Mouse (Mus musculus) MEL (cell line): Measurements from ENCODE around the gene Kcnq4. TPM values are rescaled to one million over a fixed set of nuclear protein-coding genes. Genes with fewer than 3 reads are reported as not detected.

Source experiments
- DNase-seq: peaks from one replicate; pipeline ENCODE4 v3.0.0; 2011; ENCODE audit warnings: low read depth, low spot score
- H3K27ac ChIP-seq: 2 replicates; pipeline ENCODE4 v1.5.1; 2012; ENCODE audit warnings: low read depth, mild to moderate bottlenecking, control low read depth, low read length, moderate library complexity; ENCODE audit not compliant: control insufficient read depth
- H3K27me3 ChIP-seq, 2 experiments: fragments of 150-350 bp in 1 of 2; sonication (generic) in 1 of 2; 2 replicates each; pipeline ENCODE4 v1.6.1; 2012; ENCODE audit warnings: low read length in 2 of 2, mild to moderate bottlenecking in 2 of 2, improper control_type of control experiment in 1 of 2, moderate library complexity in 1 of 2; ENCODE audit not compliant: insufficient read depth in 2 of 2, control insufficient read depth in 1 of 2
- H3K36me3 ChIP-seq, 2 experiments: 2 replicates each; pipeline ENCODE4 v1.6.1; 2012 to 2014; ENCODE audit warnings: low read length in 2 of 2, improper control_type of control experiment in 1 of 2, inconsistent platforms in 1 of 2, mild to moderate bottlenecking in 1 of 2; ENCODE audit not compliant: insufficient read depth in 2 of 2, control insufficient read depth in 1 of 2
- H3K4me1 ChIP-seq, 2 experiments: fragments of 150-350 bp in 1 of 2; sonication (generic) in 1 of 2; 2 replicates each; pipeline ENCODE4 v1.6.1; 2012; ENCODE audit warnings: low read length in 2 of 2, improper control_type of control experiment in 1 of 2, mild to moderate bottlenecking in 1 of 2; ENCODE audit not compliant: insufficient read depth in 2 of 2, control insufficient read depth in 1 of 2
- H3K4me3 ChIP-seq, 2 experiments: fragments of 150-350 bp in 1 of 2; sonication (generic) in 1 of 2; 2 replicates each; pipeline ENCODE4 v1.5.1; 2012; ENCODE audit warnings: low read depth in 2 of 2, low read length in 2 of 2, mild to moderate bottlenecking in 2 of 2, moderate library complexity in 2 of 2, control low read depth in 1 of 2, improper control_type of control experiment in 1 of 2; ENCODE audit not compliant: control insufficient read depth in 1 of 2, insufficient read depth in 1 of 2
- H3K79me2 ChIP-seq: 2 replicates; pipeline ENCODE4 v1.6.1; 2012; ENCODE audit warnings: mild to moderate bottlenecking, low read length, moderate library complexity; ENCODE audit not compliant: control insufficient read depth, poor library complexity, insufficient read depth
- H3K9ac ChIP-seq: 2 replicates; pipeline ENCODE4 v1.6.1; 2012; ENCODE audit warnings: low read depth, mild to moderate bottlenecking, control low read depth, low read length, moderate library complexity; ENCODE audit not compliant: control insufficient read depth, poor library complexity, severe bottlenecking
- H3K9me3 ChIP-seq: fragments of 150-350 bp; sonication (generic); replicated peaks from 2 replicates; pipeline ENCODE4 v1.6.1; 2012; ENCODE audit warnings: mild to moderate bottlenecking, low read length, improper control_type of control experiment, moderate library complexity; ENCODE audit not compliant: insufficient read depth
- CHD1 ChIP-seq: IDR thresholded peaks from 2 replicates; pipeline ENCODE4 v1.6.1; 2012; ENCODE audit warnings: low read depth, mild to moderate bottlenecking, inconsistent platforms, low read length, improper control_type of control experiment
- CHD2 ChIP-seq: IDR thresholded peaks from 2 replicates; pipeline ENCODE4 v1.6.1; 2011; ENCODE audit warnings: low read length, improper control_type of control experiment
- CTCF ChIP-seq, 3 experiments: IDR thresholded peaks in 2 of 3; conservative IDR thresholded peaks in 1 of 3; 2 replicates each; pipeline ENCODE4 v1.5.1; 2011 to 2012; ENCODE audit warnings: low read length in 3 of 3, low read depth in 2 of 3, mild to moderate bottlenecking in 2 of 3, improper control_type of control experiment in 1 of 3, inconsistent platforms in 1 of 3, mixed read lengths in 1 of 3, moderate library complexity in 1 of 3; ENCODE audit not compliant: control insufficient read depth in 1 of 3, insufficient read depth in 1 of 3, poor library complexity in 1 of 3, severe bottlenecking in 1 of 3
- ELF1 ChIP-seq: IDR thresholded peaks from 2 replicates; pipeline ENCODE4 v1.6.1; 2014; ENCODE audit warnings: low read depth, mild to moderate bottlenecking, inconsistent platforms, low read length, improper control_type of control experiment, moderate library complexity
- EP300 ChIP-seq, 2 experiments: IDR thresholded peaks; 2 replicates each; pipeline ENCODE4 v1.6.1; 2011; ENCODE audit warnings: improper control_type of control experiment in 2 of 2, low read length in 2 of 2, low read depth in 1 of 2, mild to moderate bottlenecking in 1 of 2
- ETS1 ChIP-seq: IDR thresholded peaks from 2 replicates; pipeline ENCODE4 v1.6.1; 2012; ENCODE audit warnings: low read depth, mild to moderate bottlenecking, inconsistent platforms, low read length, improper control_type of control experiment, moderate library complexity
- HCFC1 ChIP-seq: IDR thresholded peaks from 2 replicates; pipeline ENCODE4 v1.6.1; 2012; ENCODE audit warnings: low read depth, mild to moderate bottlenecking, inconsistent platforms, low read length, improper control_type of control experiment, moderate library complexity
- JUND ChIP-seq: IDR thresholded peaks from 2 replicates; pipeline ENCODE4 v1.6.1; 2011; ENCODE audit warnings: low read depth, mild to moderate bottlenecking, improper control_type of control experiment, low read length
- KAT2A ChIP-seq: conservative IDR thresholded peaks from 2 replicates; pipeline ENCODE4 v1.6.1; 2012; ENCODE audit warnings: low read depth, low read length, improper control_type of control experiment, inconsistent platforms
- MAX ChIP-seq: IDR thresholded peaks from 2 replicates; pipeline ENCODE4 v1.6.1; 2011; ENCODE audit warnings: low read length, improper control_type of control experiment
- MAZ ChIP-seq: IDR thresholded peaks from 2 replicates; pipeline ENCODE4 v1.6.1; 2012; ENCODE audit warnings: low read depth, mild to moderate bottlenecking, inconsistent platforms, low read length, improper control_type of control experiment
- MEF2A ChIP-seq: IDR thresholded peaks from 2 replicates; pipeline ENCODE4 v1.6.1; 2014; ENCODE audit warnings: low read depth, mild to moderate bottlenecking, inconsistent platforms, low read length, improper control_type of control experiment; ENCODE audit not compliant: poor library complexity, insufficient replicate concordance, severe bottlenecking; ENCODE audit errors: extremely low read depth
- MXI1 ChIP-seq: IDR thresholded peaks from 2 replicates; pipeline ENCODE4 v1.6.1; 2011; ENCODE audit warnings: mild to moderate bottlenecking, low read depth, low read length, improper control_type of control experiment
- MYB ChIP-seq: IDR thresholded peaks from 2 replicates; pipeline ENCODE4 v1.6.1; 2011; ENCODE audit warnings: mild to moderate bottlenecking, low read depth, low read length, improper control_type of control experiment
- MYC ChIP-seq: IDR thresholded peaks from 2 replicates; pipeline ENCODE4 v1.6.1; 2011; ENCODE audit warnings: low read depth, mild to moderate bottlenecking, low read length, improper control_type of control experiment, moderate library complexity
- NELFE ChIP-seq: IDR thresholded peaks from 2 replicates; pipeline ENCODE4 v1.6.1; 2011; ENCODE audit warnings: low read depth, low read length, improper control_type of control experiment
- NRF1 ChIP-seq: IDR thresholded peaks from 2 replicates; pipeline ENCODE4 v1.6.1; 2014; ENCODE audit warnings: low read depth, mild to moderate bottlenecking, inconsistent platforms, low read length, improper control_type of control experiment, moderate library complexity; ENCODE audit not compliant: poor library complexity, insufficient read depth, severe bottlenecking
- POLR2AphosphoS2 ChIP-seq: IDR thresholded peaks from 2 replicates; pipeline ENCODE4 v1.6.1; 2011; ENCODE audit warnings: low read length, improper control_type of control experiment
- RAD21 ChIP-seq: IDR thresholded peaks from 2 replicates; pipeline ENCODE4 v1.6.1; 2011; ENCODE audit warnings: mild to moderate bottlenecking, low read depth, low read length, improper control_type of control experiment
- SIN3A ChIP-seq: IDR thresholded peaks from 2 replicates; pipeline ENCODE4 v1.6.1; 2012; ENCODE audit warnings: low read length, improper control_type of control experiment, inconsistent platforms
- SMC3 ChIP-seq: IDR thresholded peaks from 2 replicates; pipeline ENCODE4 v1.6.1; 2011; ENCODE audit warnings: low read depth, low read length, improper control_type of control experiment
- TAL1 ChIP-seq: IDR thresholded peaks from 2 replicates; pipeline ENCODE4 v1.6.1; 2012; ENCODE audit warnings: mild to moderate bottlenecking, inconsistent platforms, low read length, moderate library complexity, mixed read lengths
- TBP ChIP-seq: IDR thresholded peaks from 2 replicates; pipeline ENCODE4 v1.8.0; 2011; ENCODE audit warnings: low read depth, low read length, improper control_type of control experiment
- TCF12 ChIP-seq: IDR thresholded peaks from 2 replicates; pipeline ENCODE4 v1.6.1; 2014; ENCODE audit warnings: low read depth, mild to moderate bottlenecking, inconsistent platforms, low read length, improper control_type of control experiment, moderate library complexity
- UBTF ChIP-seq: IDR thresholded peaks from 2 replicates; pipeline ENCODE4 v1.6.1; 2012; ENCODE audit warnings: low read depth, mild to moderate bottlenecking, inconsistent platforms, low read length, improper control_type of control experiment, moderate library complexity, borderline replicate concordance; ENCODE audit not compliant: insufficient read depth
- USF1 ChIP-seq: IDR thresholded peaks from 2 replicates; pipeline ENCODE4 v1.6.1; 2014; ENCODE audit warnings: low read depth, mild to moderate bottlenecking, inconsistent platforms, low read length, improper control_type of control experiment, moderate library complexity
- ZC3H11A ChIP-seq: IDR thresholded peaks from 2 replicates; pipeline ENCODE4 v1.6.1; 2012; ENCODE audit warnings: low read depth, mild to moderate bottlenecking, inconsistent platforms, low read length, improper control_type of control experiment
- ZKSCAN1 ChIP-seq: IDR thresholded peaks from 2 replicates; pipeline ENCODE4 v1.6.1; 2012; ENCODE audit warnings: low read depth, mild to moderate bottlenecking, inconsistent platforms, low read length, improper control_type of control experiment, moderate library complexity
- ZMIZ1 ChIP-seq: IDR thresholded peaks from 2 replicates; pipeline ENCODE4 v1.6.1; 2012; ENCODE audit warnings: low read depth, mild to moderate bottlenecking, inconsistent platforms, low read length, improper control_type of control experiment, moderate library complexity
- polyA plus RNA-seq, 2 experiments: library from polyadenylated mRNA; stranded (reverse) in 1 of 2; unstranded in 1 of 2; fragments of >175 nt in 1 of 2; fragments of >200 nt in 1 of 2; gene quantifications; 2 replicates each; pipeline versions ENCODE4 v1.2.1 to v1.2.4; 2012; ENCODE audit warnings: low replicate concordance in 2 of 2, low read depth in 1 of 2; ENCODE audit not compliant: insufficient read length in 2 of 2, insufficient read depth in 1 of 2, missing spikeins in 1 of 2
- total RNA-seq: library from RNA; depleted of rRNA; stranded (reverse); fragments of 300-350 nt; gene quantifications from 2 replicates; pipeline ENCODE4 v1.2.3, GENCODE M21; 2012

The Kcnq4 gene
- total and polyA plus RNA-seq, 3 experiments, result 0.07 TPM; not detected in 2

DNA sequence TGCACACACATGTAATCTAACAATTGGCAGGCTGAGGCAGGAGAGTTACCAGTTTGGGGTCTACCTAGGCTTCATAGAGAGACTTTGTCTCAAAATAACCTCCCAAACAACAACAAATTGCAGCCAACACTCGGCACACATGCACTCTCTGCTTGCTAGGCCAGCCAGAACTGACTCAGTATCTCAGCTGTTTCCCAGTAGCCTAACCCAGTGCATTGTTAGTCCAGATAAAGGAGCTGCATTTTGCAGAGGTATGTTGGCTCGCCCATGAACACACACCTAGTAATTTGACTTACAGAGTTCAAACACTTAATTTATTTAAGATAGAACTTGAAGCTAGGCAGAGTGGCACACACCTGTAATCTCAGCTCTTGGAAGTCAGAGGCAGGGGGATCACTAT, 72.8 kb downstream of the Kcnq4 start:
- H3K9me3 ChIP-seq, result no peaks in the 10 kb centered on the region
- peak; percentile 64 for DNase-seq
- peaks cover 14 to 21% of the 10 kb centered on the region in 2 experiments for H3K4me1 ChIP-seq
- peak in 1 of 2 experiments; percentile 5; a peak in 1 of 4 replicates for TF ChIP-seq EP300 (IDR thresholded peaks at IDR 0.05; ENCODE audit: low read depth in 1 of 2, low read length in 2 of 2)
- peak; percentile 47; the same call in 1 of the 2 replicates for TF ChIP-seq TCF12
- peak; percentile 28; the same call in 1 of the 2 replicates for TF ChIP-seq TAL1
- no peak for TF ChIP-seq RAD21
- TF ChIP-seq ETS1, result peak; percentile 73
- TF ChIP-seq KAT2A, result 0 out of 2 replicates have a peak, but pooled peaks have one; percentile 23
- TF ChIP-seq ZKSCAN1, result no peak
- TF ChIP-seq MXI1, result peak; percentile 38; the same call in 1 of the 2 replicates
- H3K27me3 ChIP-seq, result no peaks in the 10 kb centered on the region
- H3K9ac ChIP-seq, result no peak overlapping the region
- peaks cover 0 to 19% of the 10 kb centered on the region in 2 experiments; a peak in 2 of 4 replicates for H3K36me3 ChIP-seq
- H3K79me2 ChIP-seq, result no peaks in the 10 kb centered on the region
- peak overlapping the region; percentile 46 for H3K27ac ChIP-seq
- H3K4me3 ChIP-seq, result no peak overlapping the region

DNA sequence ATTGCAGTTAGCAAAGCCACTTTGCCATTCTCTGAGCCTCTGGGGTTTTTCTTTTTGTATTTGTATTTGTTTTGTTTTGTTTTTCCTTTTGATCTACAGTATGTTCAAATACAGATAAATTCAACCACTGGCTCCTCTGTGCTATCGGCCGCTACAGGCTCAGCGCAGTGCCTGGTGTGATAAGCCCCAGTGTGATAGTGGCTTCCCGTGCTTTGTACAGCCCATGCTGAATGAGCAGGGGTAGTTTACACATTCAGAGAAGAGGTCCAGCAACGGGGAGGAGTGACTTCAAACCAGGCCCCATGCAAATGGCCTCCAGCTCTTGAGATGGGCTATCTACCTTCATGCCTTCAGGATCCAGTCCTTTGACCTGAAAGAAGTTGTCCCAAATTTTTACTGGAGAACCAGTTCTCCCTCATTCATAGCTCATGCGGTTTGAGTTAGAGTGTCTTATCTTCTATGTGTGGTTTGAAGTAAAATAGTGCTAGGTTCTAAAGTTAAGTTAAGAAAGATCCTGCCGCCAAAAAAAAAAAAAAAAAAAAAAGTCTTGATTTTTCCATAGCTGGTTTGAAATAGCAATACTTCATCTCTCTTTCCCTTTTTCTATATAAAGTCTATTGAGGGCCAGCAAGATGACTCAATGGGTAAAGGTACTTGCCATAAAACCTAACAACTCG, 73.5 kb downstream of the Kcnq4 start:
- Histone ChIP-seq H3K79me2 (no peaks in the 10 kb centered on the region), H3K36me3 (peaks cover 0 to 19% of the 10 kb centered on the region in 2 experiments; a peak in 2 of 4 replicates), H3K27me3 (no peaks in the 10 kb centered on the region), H3K4me3 (0 out of 4 replicates have a peak overlapping the region, but pooled peaks of 1 of the 2 experiments have one; percentile 13), H3K9ac (no peak overlapping the region), H3K4me1 (peaks cover 14 to 21% of the 10 kb centered on the region in 2 experiments), H3K27ac (peak overlapping the region; percentile 85), H3K9me3 (no peaks in the 10 kb centered on the region)
- DNase-seq, result peak; percentile 93
- TF ChIP-seq SMC3 (no peak), POLR2AphosphoS2 (no peak), MAZ (peak; percentile 60; the same call in 1 of the 2 replicates), MAX (no peak), ZC3H11A (no peak; the same call in 1 of the 2 replicates), SIN3A (peak; percentile 77), TBP (peak; percentile 31; the same call in 1 of the 2 replicates), CHD1 (no peak), ZMIZ1 (0 out of 2 replicates have a peak, but pooled peaks have one; percentile 40), MYB (peak; percentile 51; the same call in 1 of the 2 replicates), RAD21 (no peak), NRF1 (no peak), NELFE (no peak), ZKSCAN1 (peak; percentile 58; the same call in 1 of the 2 replicates), USF1 (no peak), JUND (no peak), UBTF (no peak), ELF1 (peak; percentile 37; the same call in 1 of the 2 replicates), CHD2 (no peak), KAT2A (no peak; the same call in 1 of the 2 replicates), HCFC1 (peak; percentile 48), MYC (no peak), TAL1 (peak; percentile 95), EP300 (IDR thresholded peaks at IDR 0.05; ENCODE audit: low read depth in 1 of 2, low read length in 2 of 2) (peak; percentile 96 to 98), CTCF (IDR thresholded peaks at IDR 0.05 in 2 of 3, conservative IDR thresholded peaks at IDR 0.05 in 1 of 3; ENCODE audit: control insufficient read depth in 1 of 3, insufficient read depth in 1 of 3, low read depth in 2 of 3, low read length in 3 of 3, poor library complexity in 1 of 3, severe bottlenecking in 1 of 3) (no peak), MEF2A (no peak)
